ENCODE assay signal across 8 mouse cellular contexts in the genomic region with DNA sequence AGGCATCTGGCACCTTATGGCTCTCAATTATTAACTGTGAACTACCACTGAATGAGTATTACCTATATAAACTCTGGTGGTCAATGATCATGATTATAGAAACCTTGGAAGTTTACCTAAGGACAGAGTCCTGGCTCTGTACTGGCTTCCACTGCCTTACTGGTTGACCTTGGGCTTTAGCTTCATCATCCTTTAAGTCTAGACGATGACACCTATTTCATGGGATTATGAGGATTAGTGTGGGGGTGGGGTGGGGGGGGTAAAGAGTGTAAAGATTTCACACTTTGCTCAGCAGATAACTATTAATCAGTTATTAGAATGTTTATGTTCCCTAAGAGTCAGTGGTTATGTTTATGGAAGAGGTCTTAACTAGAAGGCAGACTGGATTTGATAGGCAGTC. TPM values are rescaled to one million over a fixed set of nuclear protein-coding genes. Genes with fewer than 3 reads are reported as not detected.
DNase-seq lines count a peak whose midpoint lies in the region; ATAC-seq and TF ChIP-seq lines count a peak whose summit lies in the region.

No protein-coding gene starts in this region.

- no peak for TF ChIP-seq CTCF in E14TG2a.4 (conservative IDR thresholded peaks at IDR 0.05; ENCODE audit: low read length)
- TF ChIP-seq CTCF in liver, embryonic 14.5 days (IDR thresholded peaks at IDR 0.05; ENCODE audit: low read depth): no peak

- DNase-seq in heart, embryonic 10.5 days (ENCODE audit: low spot score): no peak
- no peak for DNase-seq in heart, postnatal 14 days
- DNase-seq in liver, embryonic 14.5 days (ENCODE audit: low read depth in 3 of 3, low spot score in 3 of 3): no peak
- no peak for DNase-seq in right cerebral cortex, adult 18-20 months
- DNase-seq in layer of hippocampus, postnatal 10 days (ENCODE audit: low spot score in 2 of 2): no peak
- DNase-seq in thymus, adult 18-20 months: no peak

- H3K27ac ChIP-seq in heart, embryonic 10.5 days: peak overlapping the region; percentile 99
- H3K27ac ChIP-seq in forebrain, embryonic 16.5 days (ENCODE audit: low read length): peak overlapping the region; percentile 90
- peak overlapping the region; percentile 47 for H3K27ac ChIP-seq in liver, embryonic 14.5 days

- H3K4me1 ChIP-seq in heart, embryonic 10.5 days: peaks cover 10% of the 10 kb centered on the region
- peaks cover 27% of the 10 kb centered on the region for H3K4me1 ChIP-seq in E14TG2a.4 (replicated peaks; ENCODE audit: low read depth, low read length)
- H3K4me1 ChIP-seq in forebrain, embryonic 16.5 days (replicated peaks; ENCODE audit: control insufficient read depth, insufficient read depth, low read length): peaks cover 14% of the 10 kb centered on the region
- peaks cover 4 to 11% of the 10 kb centered on the region in 2 experiments for H3K4me1 ChIP-seq in liver, embryonic 14.5 days (replicated peaks; ENCODE audit: control insufficient read depth in 2 of 2, insufficient read depth in 2 of 2, low read length in 1 of 2)

- WGBS in heart, embryonic 10.5 days: 48% methylated on average over 1 of the region's 1 CpGs
- WGBS in forebrain, embryonic 16.5 days: 52% methylated on average over 1 of the region's 1 CpGs
- 61% methylated on average over 1 of the region's 1 CpGs for whole genome bisulfite sequencing in liver, embryonic 14.5 days (ENCODE audit: insufficient replicate concordance)

- H3K9me3 ChIP-seq in heart, embryonic 10.5 days: no peaks in the 10 kb centered on the region
- H3K9me3 ChIP-seq in E14TG2a.4 (ENCODE audit: low read length): no peaks in the 10 kb centered on the region
- no peaks in the 10 kb centered on the region for H3K9me3 ChIP-seq in forebrain, embryonic 16.5 days (ENCODE audit: control insufficient read depth, low read length)
- no peaks in the 10 kb centered on the region for H3K9me3 ChIP-seq in liver, embryonic 14.5 days (ENCODE audit: control insufficient read depth, low read length)

- intact Hi-C loops in heart, postnatal 14 days (cut with DNase I): loop anchor here (2.0 to 10.0 kb wide), 5 partner anchors 17 to 575 kb away; partner anchors contain the start of genes Ahsa2, Fam161a and Tmem17

- peak; percentile 3; the same call in 1 of the 2 replicates for ATAC-seq in forebrain, embryonic 16.5 days
- no peak for ATAC-seq in liver, embryonic 14.5 days (ENCODE audit: insufficient read depth)

- peaks cover 17% of the 10 kb centered on the region for H3K36me3 ChIP-seq in heart, embryonic 10.5 days
- H3K36me3 ChIP-seq in E14TG2a.4 (ENCODE audit: insufficient read depth, low read length): peaks cover 35% of the 10 kb centered on the region
- peaks cover 6% of the 10 kb centered on the region; the same call in 1 of the 2 replicates for H3K36me3 ChIP-seq in forebrain, embryonic 16.5 days (ENCODE audit: control insufficient read depth, insufficient read depth)
- H3K36me3 ChIP-seq in liver, embryonic 14.5 days (replicated peaks; ENCODE audit: control insufficient read depth, insufficient read depth, low read depth): peaks cover 14% of the 10 kb centered on the region

- peak overlapping the region; percentile 98 for H3K4me3 ChIP-seq in heart, embryonic 10.5 days
- peak overlapping the region; percentile 95 for H3K4me3 ChIP-seq in E14TG2a.4 (replicated peaks; ENCODE audit: low read length)
- H3K4me3 ChIP-seq in forebrain, embryonic 16.5 days (replicated peaks; ENCODE audit: low read length): peak overlapping the region; percentile 74
- peak overlapping the region; percentile 65 to 71; a peak in 3 of 4 replicates for H3K4me3 ChIP-seq in liver, embryonic 14.5 days (ENCODE audit: insufficient read depth in 1 of 2, low read depth in 2 of 2, low read length in 2 of 2)

- H3K4me2 ChIP-seq in forebrain, embryonic 16.5 days (ENCODE audit: low read length): peak overlapping the region; percentile 50
- peak overlapping the region; percentile 67 for H3K4me2 ChIP-seq in liver, embryonic 14.5 days (ENCODE audit: low read depth)

- no peak for TF ChIP-seq EP300 in liver, embryonic 14.5 days (IDR thresholded peaks at IDR 0.05; ENCODE audit: low read depth)

- no peaks in the 10 kb centered on the region for H3K27me3 ChIP-seq in heart, embryonic 10.5 days (ENCODE audit: insufficient read depth, poor library complexity, severe bottlenecking)
- no peaks in the 10 kb centered on the region for H3K27me3 ChIP-seq in E14TG2a.4 (ENCODE audit: insufficient read depth, low read length)
- H3K27me3 ChIP-seq in forebrain, embryonic 16.5 days (replicated peaks; ENCODE audit: control insufficient read depth, insufficient read depth, low read length): no peaks in the 10 kb centered on the region
- no peaks in the 10 kb centered on the region for H3K27me3 ChIP-seq in liver, embryonic 14.5 days (ENCODE audit: control insufficient read depth, insufficient read depth, low read length)

- H3K9ac ChIP-seq in forebrain, embryonic 16.5 days (replicated peaks; ENCODE audit: low read depth, low read length): peak overlapping the region; percentile 84
- H3K9ac ChIP-seq in liver, embryonic 14.5 days (replicated peaks): peak overlapping the region; percentile 61

RNA-seq across cellular contexts. Expression of gene Cct4, which starts 0.5 kb away (rescaled TPM):
- 292 and 340 TPM in 2 replicates for polyA plus RNA-seq in heart, embryonic 10.5 days (2016; fragmentation: Nextera tagmentation; extraction: Ambion mirVana)
- total RNA-seq in heart, postnatal 14 days (2021): 100 to 1,000 TPM; 108 to 120 TPM
- 335 and 378 TPM in 2 replicates for polyA plus RNA-seq in forebrain, embryonic 16.5 days (2015; fragmentation: Nextera tagmentation; extraction: Ambion mirVana)
- 41.0 and 65.4 TPM in 2 replicates for polyA plus RNA-seq in liver, embryonic 14.5 days (2012; rRNA removed)
- 142 and 158 TPM in 2 replicates for polyA plus RNA-seq in liver, embryonic 14.5 days (2014; fragmentation: Nextera tagmentation; extraction: Ambion mirVana)
- 100 to 1,000 TPM; 139 to 143 TPM for total RNA-seq in layer of hippocampus, postnatal 10 days (2021)

RNA-seq across cellular contexts. Expression of gene Commd1, which starts 7.6 kb away (rescaled TPM):
- 331 and 363 TPM in 2 replicates for polyA plus RNA-seq in heart, embryonic 10.5 days (2016; fragmentation: Nextera tagmentation; extraction: Ambion mirVana)
- total RNA-seq in heart, postnatal 14 days (2021): 100 to 1,000 TPM; 150 to 168 TPM
- 225 and 234 TPM in 2 replicates for polyA plus RNA-seq in forebrain, embryonic 16.5 days (2015; fragmentation: Nextera tagmentation; extraction: Ambion mirVana)
- 10.9 and 35.6 TPM in 2 replicates for polyA plus RNA-seq in liver, embryonic 14.5 days (2012; rRNA removed)
- polyA plus RNA-seq in liver, embryonic 14.5 days (2014; fragmentation: Nextera tagmentation; extraction: Ambion mirVana): 203 and 221 TPM in 2 replicates
- 10 to 100 TPM; 58.9 to 72.5 TPM for total RNA-seq in layer of hippocampus, postnatal 10 days (2021)

RNA-seq across cellular contexts. Expression of gene Gm28048, which starts 7.9 kb away (rescaled TPM):
- 8.3 and 8.4 TPM in 2 replicates for polyA plus RNA-seq in heart, embryonic 10.5 days (2016; fragmentation: Nextera tagmentation; extraction: Ambion mirVana)
- 1 to 10 TPM; 5.5 to 9.2 TPM for total RNA-seq in heart, postnatal 14 days (2021)
- polyA plus RNA-seq in forebrain, embryonic 16.5 days (2015; fragmentation: Nextera tagmentation; extraction: Ambion mirVana): 3.0 and 6.0 TPM in 2 replicates
- polyA plus RNA-seq in liver, embryonic 14.5 days (2012; rRNA removed): 2.3 and 2.8 TPM in 2 replicates
- polyA plus RNA-seq in liver, embryonic 14.5 days (2014; fragmentation: Nextera tagmentation; extraction: Ambion mirVana): 6.8 and 9.2 TPM in 2 replicates
- 1 to 10 TPM; 5.5 to 8.3 TPM for total RNA-seq in layer of hippocampus, postnatal 10 days (2021)

RNA-seq across cellular contexts. Expression of gene Fam161a, which starts 17.5 kb away (rescaled TPM):
- polyA plus RNA-seq in heart, embryonic 10.5 days (2016; fragmentation: Nextera tagmentation; extraction: Ambion mirVana): 1.5 TPM in 2 replicates
- 1 to 10 TPM; 2.9 to 3.8 TPM for total RNA-seq in heart, postnatal 14 days (2021)
- 3.6 and 3.9 TPM in 2 replicates for polyA plus RNA-seq in forebrain, embryonic 16.5 days (2015; fragmentation: Nextera tagmentation; extraction: Ambion mirVana)
- polyA plus RNA-seq in liver, embryonic 14.5 days (2012; rRNA removed): 0.61 and 0.93 TPM in 2 replicates
- polyA plus RNA-seq in liver, embryonic 14.5 days (2014; fragmentation: Nextera tagmentation; extraction: Ambion mirVana): 1.4 and 1.9 TPM in 2 replicates
- 1 to 10 TPM; 5.7 to 6.1 TPM for total RNA-seq in layer of hippocampus, postnatal 10 days (2021)

RNA-seq across cellular contexts. Expression of gene Zrsr1, which starts 18.0 kb away (rescaled TPM):
- polyA plus RNA-seq in heart, embryonic 10.5 days (2016; fragmentation: Nextera tagmentation; extraction: Ambion mirVana): 1.7 and 2.5 TPM in 2 replicates
- total RNA-seq in heart, postnatal 14 days (2021): 10 to 100 TPM; 10.2 to 11.6 TPM
- 6.1 and 6.6 TPM in 2 replicates for polyA plus RNA-seq in forebrain, embryonic 16.5 days (2015; fragmentation: Nextera tagmentation; extraction: Ambion mirVana)
- 6.2 and 12.6 TPM in 2 replicates for polyA plus RNA-seq in liver, embryonic 14.5 days (2012; rRNA removed)
- polyA plus RNA-seq in liver, embryonic 14.5 days (2014; fragmentation: Nextera tagmentation; extraction: Ambion mirVana): 1.8 and 2.3 TPM in 2 replicates
- total RNA-seq in layer of hippocampus, postnatal 10 days (2021): 10 to 100 TPM; 49.6 to 50.9 TPM

Comparison
In these comparisons a context has a peak if more than half of its experiments do, and no peak if none do; other contexts are left out.
1. H3K27ac ChIP-seq: peak in every context shown above with its lines; median percentile 99 in heart, embryonic 10.5 days; 90 in forebrain, embryonic 16.5 days; 47 in liver, embryonic 14.5 days.